Mouse (Mus musculus) left cerebral cortex, postnatal 36 days (tissue): ENCODE data around the gene Slamf6. TPM values are rescaled to one million over a fixed set of nuclear protein-coding genes. Genes with fewer than 3 reads are reported as not detected.
A peak's percentile ranks its signal among the peaks of the same experiment; 100 is the strongest.
"Not testable (repeated sequence)": the region's sequence is repeated elsewhere in the genome, so short reads cannot be mapped to it uniquely, and the experiment has no call there.

Source experiments
- DNase-seq, 2 experiments: peaks; one replicate each; pipeline ENCODE4 v3.0.0; 2021 to 2022; ENCODE audit warnings: low spot score in 2 of 2, mixed read lengths in 1 of 2
- intact Hi-C: fragments of 180-260 bp; cut with DNase I; formaldehyde crosslinking; loops from one replicate; pipeline ENCODE4 v1.15.1; 2025
- total RNA-seq, 2 experiments: library from RNA; stranded (reverse); gene quantifications; 2 replicates each; pipeline ENCODE4 v1.2.3; 2021

Gene Slamf6
- not detected for total RNA-seq

DNA sequence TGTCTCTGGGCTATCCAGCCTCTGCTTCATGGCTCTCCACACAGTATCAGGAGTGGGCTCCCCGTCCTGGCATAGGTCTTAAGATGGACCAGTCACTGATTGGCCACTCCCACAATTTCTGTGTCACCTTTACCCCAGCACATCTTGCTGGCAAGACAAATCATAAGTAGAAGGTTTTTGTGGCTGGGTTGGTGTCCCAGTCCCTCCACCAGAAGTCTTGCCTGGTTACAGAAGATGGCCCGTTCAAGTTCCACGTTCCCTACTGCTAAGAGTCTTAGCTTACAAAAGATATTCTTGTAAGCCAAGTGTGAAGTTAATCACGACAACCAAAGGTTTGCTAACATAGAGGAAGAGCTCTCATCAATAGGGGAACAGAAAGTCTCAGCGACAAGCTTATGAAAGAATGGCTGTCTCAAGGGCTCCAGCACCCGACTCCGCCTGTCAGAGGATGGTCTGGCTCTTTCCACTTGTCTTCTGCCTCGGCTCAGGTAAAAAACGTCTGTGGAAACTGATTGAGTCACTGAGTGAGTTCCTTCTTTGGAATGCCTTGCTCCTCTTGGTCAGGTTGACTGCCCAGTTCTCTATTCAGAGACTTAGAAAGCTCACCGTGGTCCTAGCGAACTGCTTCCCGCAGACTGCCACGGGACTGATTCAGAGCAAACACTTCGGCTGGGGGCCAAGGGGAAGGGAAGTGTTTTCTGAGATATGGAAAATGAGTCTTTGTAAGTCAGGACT is at the start of gene Slamf6:
Slamf6 (plus strand) TSS at position 211 of the 735 bp plus-strand sequence.
- intact Hi-C loops, result no loop called here
- no peak for DNase-seq

DNA sequence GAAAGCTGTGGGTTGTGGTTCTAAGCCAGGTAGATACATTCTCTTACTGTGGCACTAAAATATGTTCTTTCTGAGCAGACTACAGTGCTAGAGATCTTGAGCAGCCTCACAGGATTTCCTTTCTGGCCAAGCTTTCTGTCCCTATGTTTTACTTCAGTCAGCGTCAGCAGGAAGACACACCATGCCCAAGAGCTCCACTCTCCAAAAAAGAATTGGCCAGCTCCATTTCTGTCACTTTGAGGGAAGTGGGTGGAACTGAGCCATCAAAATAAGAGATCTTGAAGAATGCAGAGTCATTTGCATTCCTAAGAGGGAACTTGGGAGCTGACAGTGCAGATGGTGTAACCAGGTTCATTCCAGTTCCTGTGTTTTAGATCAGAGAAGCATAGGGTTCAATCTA is 30.3 kb upstream of the Slamf6 start:
- intact Hi-C loops, result no loop called here
- peak; percentile 12 to 21 for DNase-seq

DNA sequence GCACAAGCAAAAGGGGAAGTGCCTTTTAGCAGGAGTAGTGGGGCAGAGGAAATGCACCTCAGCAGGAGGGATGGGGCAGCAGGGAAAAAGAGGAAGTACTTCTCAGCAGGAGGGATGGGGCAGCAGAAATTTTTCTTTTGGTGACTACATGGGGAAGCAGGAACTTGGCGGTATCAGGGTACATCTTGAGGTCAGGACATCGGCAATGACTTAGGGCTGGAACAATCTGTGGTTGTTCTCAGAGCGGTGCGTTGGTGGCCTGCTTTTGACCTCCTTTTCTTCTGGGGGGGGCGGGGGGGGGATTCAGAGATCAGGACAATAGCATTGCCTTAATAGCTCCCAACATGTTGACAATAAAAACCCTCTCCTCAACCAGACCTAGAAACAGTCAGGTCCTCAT is 22.0 kb upstream of the Slamf6 start, which contains the start of gene Gm10521:
Gm10521 (plus strand) TSS at position 301 of the 400 bp plus-strand sequence.
- intact Hi-C loops, DNase-seq: not testable (repeated sequence)

DNA sequence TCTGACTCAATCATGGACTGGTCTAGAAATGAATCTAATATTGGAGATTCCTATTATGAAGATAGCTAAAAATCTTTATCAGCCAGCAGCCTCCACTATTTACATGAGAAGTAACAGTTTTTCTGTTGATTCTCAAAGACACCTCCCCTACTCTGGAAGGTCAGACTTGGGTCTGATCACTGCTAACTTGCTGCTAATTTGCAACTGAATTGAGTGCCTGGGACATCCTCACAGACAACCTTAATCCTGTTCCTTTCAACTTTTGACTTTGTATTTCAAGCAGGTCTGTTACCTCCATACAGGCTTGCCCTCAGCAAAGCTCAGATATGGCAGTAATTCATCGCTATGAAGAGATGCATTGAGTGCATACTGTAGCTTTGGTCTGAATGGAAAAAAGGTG is 13.3 kb upstream of the Slamf6 start:
- DNase-seq, result no peak
- intact Hi-C loops, result no loop called here

DNA sequence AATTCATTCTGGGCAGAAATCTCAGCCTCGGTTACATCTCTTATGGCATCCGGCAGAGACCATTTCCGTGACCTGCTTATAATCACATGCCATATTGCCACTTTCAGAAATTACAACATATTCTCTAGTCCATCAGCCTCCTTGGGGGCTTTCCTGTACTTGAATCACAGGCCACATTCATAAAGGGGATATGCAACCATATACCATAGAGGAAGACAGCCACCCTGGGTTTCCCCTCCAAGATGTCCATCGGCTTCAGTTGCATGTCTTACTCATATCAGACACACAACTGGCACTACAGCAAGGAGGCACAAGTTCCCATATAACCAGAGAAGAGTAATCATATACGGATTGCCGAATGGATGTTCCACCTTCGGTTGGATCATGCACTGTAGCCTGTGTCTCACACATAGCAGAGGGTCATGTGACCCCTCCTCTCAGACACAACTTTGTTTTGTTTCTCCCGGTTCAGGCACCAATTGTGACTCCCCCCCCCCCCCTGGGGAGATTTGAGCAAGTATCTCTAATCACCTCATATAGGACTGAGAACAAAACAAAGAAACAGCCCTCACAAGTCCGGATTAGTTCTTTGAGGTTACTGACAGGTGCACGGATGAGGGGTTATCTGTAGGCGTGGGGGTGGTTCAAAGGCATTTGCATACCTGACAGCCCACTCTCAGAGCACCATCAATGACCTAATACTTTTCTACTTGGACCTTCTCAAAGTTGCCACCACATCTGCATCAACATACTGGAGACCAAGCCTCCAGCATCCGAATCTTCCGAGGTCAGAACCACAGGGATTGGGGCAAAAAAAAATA is 1.5 kb upstream of the Slamf6 start:
- no peak for DNase-seq
- intact Hi-C loops, result no loop called here

DNA sequence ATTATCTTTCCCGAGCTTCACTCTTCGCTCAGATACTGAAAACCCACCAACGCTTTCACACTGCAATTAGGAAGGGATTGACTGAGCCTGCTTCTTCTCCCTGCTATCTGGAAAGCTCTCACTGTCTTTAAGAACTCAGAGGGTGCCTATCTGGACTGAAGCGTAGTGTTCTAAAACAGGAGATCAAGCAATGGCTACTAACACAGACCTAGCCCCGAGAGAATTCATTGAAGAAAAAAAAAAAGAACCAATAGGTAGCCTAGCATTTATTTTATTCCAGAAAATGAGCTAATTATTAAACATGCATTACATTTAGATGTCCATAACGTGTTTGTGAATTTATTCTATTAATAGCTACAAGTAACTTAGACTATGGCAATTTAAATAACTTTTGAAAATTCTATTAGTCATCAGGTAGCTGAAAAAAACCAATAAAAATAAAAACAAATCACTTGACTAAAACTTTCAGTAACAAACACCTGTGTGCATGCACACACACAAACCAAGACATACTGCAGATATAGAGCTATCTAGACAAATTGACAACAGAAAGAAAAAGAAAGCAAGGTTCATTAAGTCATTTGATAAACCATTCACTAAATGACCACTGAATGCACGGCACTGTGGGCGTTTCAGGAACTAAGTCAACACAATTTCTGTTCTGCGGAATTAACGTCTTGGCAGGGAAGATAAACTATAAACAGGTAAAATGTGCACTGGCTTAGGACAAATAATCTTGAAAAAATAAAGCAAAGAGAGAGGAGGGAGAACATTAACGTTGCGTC is 1.0 kb downstream of the Slamf6 start:
- intact Hi-C loops, result no loop called here
- DNase-seq, result no peak

DNA sequence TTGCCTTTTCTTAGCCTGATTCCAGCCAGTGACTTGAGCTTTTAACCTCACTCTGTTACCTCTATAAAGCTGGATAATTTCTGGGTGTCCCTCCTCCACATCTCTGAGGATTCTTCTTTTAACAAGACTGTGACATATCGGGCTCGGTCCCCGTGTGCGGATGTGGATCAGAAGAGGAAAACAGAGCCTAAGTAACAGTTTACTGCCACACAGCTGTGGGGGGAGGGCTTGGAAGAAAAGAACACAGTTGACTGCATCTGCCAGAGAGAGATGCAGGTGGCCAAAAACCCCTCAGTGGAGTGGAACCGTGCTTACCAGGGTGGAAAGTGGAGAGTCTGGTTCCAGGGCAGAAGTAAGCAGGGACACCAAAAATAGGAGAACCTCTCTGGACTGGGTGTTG is 1.9 kb downstream of the Slamf6 start:
- intact Hi-C loops, result no loop called here
- DNase-seq, result no peak

DNA sequence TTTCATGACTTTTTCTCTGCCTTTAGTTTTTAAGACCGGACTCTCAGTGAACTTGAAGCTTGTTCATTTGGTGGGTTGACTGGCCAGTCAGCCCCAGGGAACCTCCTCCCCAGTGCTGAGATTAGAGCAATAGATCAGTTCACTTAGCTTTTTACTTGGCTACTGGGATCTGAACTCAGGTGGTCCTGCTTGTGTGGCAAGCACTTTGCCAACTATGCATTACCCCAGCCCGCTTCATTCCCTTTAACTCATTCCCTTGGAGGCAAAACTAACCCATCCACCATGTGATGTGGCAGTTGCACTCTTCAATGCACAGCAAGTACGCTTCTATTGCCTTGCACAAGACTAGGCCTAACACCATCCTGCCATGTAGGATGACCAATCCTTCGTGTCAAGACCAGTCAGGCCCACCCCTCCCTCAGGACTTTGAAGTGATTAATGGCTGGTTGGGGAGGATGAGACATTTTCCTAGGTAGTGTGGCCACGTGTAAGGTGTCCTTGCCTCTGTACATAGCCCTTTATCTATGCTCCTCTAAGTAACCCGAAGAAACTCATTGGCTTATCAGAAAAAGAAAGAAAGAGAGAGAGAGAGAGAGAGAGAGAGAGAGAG is 2.7 kb downstream of the Slamf6 start:
- intact Hi-C loops, result no loop called here
- DNase-seq, result no peak

DNA sequence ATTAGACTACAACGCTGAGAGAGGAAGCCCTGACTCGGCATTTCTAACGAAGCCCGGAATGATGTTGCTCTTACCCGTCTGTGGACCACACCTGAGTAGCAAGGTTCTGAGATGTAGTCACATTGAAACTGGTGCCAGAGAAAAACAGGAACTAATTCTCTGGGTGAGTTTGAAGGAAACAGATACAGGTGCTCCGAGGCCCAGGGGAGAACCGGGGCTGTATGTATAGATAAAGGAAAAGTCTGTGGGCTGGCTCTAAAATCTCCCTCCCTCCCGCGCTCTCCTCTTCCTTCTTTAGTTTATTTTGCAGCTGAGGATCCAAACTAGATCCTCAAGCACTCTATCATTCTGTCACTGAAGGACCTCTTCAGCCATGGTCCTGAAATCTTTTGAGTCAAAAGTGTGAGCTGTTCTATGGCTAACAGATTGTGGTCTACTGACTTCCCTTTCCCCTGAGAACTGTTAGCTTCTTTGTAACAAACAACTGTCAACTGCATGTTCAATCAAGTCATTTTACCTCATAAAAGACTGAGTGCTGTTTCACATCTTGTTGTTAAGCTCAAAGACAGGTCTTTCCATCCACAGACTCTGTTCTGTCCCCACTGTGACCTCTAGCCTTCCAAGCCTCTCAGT is 3.8 kb downstream of the Slamf6 start:
- intact Hi-C loops, result no loop called here
- no peak for DNase-seq

DNA sequence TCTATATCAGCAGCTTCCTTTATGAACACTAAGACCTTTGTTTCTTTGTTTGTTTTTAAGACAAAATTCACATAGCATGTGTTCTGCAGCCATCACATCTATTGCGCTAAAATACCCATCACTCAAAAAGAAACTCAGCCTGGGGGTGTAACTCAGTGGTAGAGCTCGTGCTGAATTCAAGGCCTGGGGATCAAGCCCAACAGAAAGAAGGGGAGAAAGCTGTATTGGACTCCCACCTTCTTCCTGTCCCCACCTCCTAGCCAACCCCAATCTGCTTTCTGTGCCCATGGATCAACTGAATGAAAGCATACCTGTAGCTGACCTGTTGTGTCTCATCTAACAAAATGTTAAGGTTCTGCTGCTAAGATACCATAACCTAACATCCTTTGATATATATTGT is 4.3 kb downstream of the Slamf6 start:
- DNase-seq, result no peak
- intact Hi-C loops, result no loop called here

DNA sequence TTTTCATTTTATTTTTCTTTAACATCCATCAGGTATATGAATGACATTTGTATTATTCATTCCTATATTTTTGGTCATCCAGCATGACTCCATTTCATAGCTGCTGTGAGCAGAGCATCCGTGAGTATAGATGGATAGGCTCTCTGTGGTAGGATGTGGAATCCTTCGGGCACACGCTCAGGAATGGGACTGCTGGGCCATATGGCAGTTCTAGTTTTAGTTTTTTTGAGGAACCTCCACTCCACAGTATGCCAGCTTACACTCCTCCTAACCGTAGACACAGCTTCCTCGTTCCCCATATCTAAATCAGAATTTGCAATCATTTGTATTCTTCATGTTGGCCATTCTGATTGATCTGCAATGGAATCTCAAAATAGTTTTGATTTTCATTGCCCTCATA is 5.5 kb downstream of the Slamf6 start:
- no peak for DNase-seq
- intact Hi-C loops, result no loop called here

DNA sequence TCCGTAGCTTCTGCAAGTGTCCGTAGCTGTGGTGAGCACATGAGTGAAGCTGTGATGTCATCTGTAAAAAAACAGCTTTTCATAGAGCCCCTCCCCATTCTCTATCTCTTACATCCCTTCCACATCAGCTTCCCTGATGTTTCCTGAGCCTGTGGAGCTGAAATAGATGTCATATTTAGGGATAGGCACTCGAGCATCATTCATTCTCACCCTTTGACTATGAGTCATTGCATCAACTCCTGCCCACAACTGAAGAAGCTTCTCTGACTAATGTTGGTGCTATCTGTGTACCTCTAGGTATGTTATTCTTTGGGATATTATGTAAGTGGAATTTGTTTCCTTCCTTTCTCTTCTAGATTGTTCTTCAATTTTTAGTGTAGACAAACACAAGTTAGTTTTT is 7.6 kb downstream of the Slamf6 start:
- intact Hi-C loops, result no loop called here

DNA sequence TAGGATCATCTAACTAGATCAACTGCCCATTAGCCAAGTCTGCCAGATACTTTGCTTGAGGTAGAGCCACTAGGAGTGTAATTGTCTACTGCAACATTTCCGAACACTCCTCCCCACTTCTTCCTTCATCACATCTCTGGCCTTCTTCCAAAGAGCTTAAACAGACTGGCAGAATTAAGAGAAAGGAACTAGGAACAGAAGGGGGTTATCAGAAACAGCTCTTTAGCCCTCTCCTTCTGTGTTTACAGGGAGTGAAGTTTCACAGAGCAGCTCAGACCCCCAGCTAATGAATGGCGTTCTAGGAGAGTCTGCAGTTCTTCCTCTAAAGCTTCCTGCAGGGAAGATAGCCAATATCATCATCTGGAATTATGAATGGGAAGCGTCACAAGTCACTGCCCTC is 16.5 kb downstream of the Slamf6 start:
- DNase-seq, result no peak
- intact Hi-C loops, result no loop called here

More for the DNA sequence above, 7.6 kb downstream of the Slamf6 start:
- DNase-seq, result no peak

DNA sequence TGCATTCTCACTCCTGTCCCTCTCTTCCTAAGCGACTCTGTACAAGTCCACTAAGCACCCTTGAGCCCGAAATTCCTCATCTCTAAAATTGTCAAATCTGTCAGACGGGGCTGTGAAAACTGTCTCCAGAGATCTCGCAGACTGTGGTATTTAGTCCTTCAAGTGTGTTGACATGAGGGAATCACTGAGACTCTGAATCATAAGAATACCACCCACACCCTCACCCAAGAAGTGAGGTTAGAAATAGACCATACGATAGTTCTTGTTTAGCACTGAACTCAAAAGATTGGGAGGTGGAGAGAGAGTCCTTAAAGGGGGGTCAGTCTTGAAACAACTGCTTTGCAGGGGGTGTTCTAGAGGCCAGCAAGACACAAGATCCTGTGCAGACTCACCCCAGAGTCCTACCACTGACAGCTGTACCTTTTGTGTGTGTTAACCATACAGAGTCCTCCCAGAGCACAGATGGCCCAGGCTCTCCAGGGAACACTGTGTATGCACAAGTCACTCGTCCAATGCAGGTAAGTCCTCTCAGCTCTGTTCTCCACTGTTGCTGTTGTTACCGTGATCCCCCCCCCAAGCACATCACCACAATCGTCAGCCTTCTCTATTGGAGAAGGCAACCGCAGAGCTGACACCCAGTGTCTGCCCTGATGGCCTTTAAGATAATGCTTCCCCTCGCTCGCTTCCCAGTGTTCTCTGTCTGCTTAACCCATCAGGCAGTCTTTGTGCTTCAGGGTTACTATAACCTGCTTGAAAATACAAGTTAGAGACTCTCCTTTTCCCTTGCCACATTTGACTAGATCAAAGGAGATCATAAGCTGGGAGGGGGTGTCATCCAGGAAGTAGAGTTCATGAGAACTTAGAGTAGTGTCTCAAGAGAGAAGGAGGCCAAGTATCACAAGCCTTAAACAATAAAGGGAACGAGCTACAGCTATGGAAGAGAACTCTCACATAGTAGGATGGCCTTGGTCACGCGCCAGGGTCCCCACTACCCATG is 21.9 kb downstream of the Slamf6 start:
- no peak for DNase-seq
- intact Hi-C loops, result no loop called here

DNA sequence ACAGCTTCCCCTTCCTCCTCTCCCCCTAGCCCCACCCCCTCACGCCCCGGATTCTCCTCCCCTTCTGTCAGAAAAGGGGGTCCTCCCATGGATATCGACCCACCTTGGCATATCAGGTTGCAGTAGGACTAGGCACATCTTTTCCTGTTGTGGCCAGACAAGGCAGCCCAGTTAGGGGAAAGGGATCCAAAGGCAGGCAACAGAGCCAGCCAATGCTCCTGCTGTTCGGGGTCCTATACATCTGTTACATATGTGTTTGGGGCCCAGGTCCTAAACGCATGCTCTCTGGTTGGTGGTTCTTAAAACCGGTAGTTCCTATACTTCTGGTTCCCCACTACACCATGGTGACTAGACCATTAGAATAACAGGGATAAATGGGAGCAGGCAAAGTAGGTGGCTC is 23.3 kb downstream of the Slamf6 start:
- intact Hi-C loops, result no loop called here
- DNase-seq, result no peak

DNA sequence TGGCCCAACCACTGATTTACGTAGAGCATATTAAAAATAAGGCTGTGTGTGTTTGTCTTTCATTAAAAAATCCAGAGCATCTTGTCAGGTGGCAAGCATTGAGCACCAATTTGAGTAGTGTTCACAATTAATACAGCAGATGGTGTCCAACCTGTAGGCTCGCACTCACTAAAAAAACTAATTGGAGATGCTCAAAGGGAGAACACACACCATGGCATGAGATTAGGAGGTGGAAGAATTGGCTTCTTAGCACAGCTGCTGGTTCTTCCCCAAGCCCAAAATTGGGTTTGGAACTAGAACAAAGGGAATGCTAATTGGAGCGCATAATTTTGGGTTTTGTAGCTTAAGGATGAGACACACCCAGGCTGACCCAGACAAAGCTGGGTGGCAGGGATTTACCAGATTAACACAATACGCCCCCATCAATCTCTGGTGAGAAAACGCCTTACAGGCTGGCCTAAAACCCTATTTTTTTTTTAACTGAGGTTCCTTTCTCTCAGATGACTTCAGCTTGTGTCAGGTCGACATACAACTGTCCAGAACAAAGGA is 29.2 kb downstream of the Slamf6 start:
- no peak for DNase-seq
- intact Hi-C loops, result no loop called here

DNA sequence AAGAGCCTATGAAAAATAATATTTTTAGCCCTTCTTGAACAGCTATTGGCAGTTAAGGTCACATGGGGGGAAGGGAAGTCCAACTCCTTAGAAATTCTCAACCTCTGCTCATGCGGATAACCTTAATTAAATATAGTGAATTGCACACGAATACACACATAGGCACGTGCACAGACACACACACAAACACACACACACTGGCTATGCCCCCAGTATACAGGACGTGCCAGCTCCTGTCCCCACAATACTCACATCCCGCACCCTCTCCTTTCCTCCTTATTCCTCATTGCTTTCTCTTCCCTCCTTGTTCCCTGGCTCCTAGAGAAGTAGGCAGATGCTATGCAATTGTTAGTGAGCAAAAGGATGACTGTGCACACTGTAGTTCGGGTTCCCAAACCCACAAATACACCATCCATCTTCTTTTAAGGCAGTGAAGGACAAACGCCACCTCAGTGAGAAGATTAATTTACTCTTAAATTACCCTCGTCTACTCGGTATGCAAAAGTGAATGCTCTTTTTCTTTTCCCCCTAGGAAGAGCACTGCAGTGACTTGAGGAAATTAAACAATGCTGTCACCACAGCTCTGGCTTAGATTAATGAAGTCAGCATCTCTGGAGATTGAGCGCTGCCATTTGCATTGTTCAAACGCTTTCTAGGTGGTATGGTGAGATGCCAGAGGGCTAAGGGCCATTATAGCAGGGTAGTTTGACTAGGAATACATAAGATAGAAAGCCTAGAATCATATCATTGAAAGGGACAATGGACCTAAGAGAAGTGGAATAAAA is 31.0 kb downstream of the Slamf6 start:
- no peak for DNase-seq
- intact Hi-C loops, result no loop called here
